Mouse (Mus musculus): ENCODE data around the gene Apom. TPM values are rescaled to one million over a fixed set of nuclear protein-coding genes. Genes with fewer than 3 reads are reported as not detected.

Apom gene
- polyA plus RNA-seq, 1 experiment from 2014 or later: 0.88 TPM

DNA sequence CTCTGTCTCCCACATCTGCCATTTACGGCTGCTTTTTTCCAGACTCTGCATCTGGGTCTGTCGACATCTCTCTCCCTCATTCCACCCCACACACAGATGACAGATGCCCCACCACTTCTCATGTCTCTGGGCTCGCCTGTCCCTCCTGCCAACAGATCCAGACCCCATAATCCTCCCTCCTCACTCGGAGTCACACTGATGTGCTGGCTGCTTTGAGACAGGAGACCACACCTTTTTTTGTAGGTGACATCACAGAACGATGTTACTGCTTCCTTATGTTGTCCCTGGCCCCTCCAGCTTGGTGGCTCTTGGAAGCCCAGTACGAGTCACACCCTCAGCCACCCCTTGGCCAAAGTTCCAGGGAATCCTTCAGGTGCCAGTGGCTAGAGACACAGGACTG is 51.6 kb downstream of the Apom start:
- peaks cover 11% of the 10 kb centered on the region; the same call in 1 of the 2 replicates for H3K4me1 ChIP-seq (replicated peaks; ENCODE audit: control insufficient read depth, insufficient read depth, low read length)
- no peak overlapping the region for H3K4me3 ChIP-seq (ENCODE audit: low read depth, low read length)
- H3K4me2 ChIP-seq (ENCODE audit: low read depth, low read length, severe bottlenecking): no peak overlapping the region
- DNase-seq (ENCODE audit: low spot score): no peak
- no peaks in the 10 kb centered on the region for H3K9me3 ChIP-seq (ENCODE audit: control insufficient read depth, low read length)
- 66% methylated on average over 6 of the region's 6 CpGs for WGBS
- no peak overlapping the region for H3K9ac ChIP-seq (ENCODE audit: low read length)
- H3K36me3 ChIP-seq (ENCODE audit: control insufficient read depth, insufficient read depth, low read length): no peaks in the 10 kb centered on the region
- no peak for ATAC-seq (replicated peaks; ENCODE audit: low FRiP score)
- no peak overlapping the region for H3K27ac ChIP-seq (ENCODE audit: low read depth, low read length)
- no peaks in the 10 kb centered on the region for H3K27me3 ChIP-seq (ENCODE audit: control insufficient read depth, insufficient read depth, low read length)

DNA sequence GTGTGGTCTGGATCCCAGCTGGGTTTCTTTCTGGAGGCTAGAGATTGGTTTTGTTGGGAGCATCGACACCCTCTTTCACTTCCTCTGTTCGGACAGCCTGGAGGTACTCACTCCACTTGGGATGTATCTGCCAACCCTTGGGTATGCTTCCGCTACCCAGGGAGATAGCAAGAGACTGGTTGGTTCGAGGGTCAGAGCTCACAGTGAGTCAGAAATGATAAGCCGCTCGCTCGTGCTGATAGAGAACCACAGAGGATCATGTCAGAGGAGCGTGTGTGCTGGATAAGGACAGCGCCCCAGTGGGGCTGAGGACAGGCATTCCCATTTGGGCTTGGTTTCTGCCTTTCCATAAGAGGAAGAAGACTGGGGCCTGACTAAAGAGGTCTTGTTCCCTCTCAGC is 52.1 kb downstream of the Apom start:
- no peak overlapping the region for H3K4me2 ChIP-seq (ENCODE audit: low read depth, low read length, severe bottlenecking)
- ATAC-seq (replicated peaks; ENCODE audit: low FRiP score) (no peak), DNase-seq (ENCODE audit: low spot score) (no peak)
- no peak overlapping the region for H3K9ac ChIP-seq (ENCODE audit: low read length)
- H3K27me3 ChIP-seq (ENCODE audit: control insufficient read depth, insufficient read depth, low read length): no peaks in the 10 kb centered on the region
- H3K27ac ChIP-seq (ENCODE audit: low read depth, low read length): no peak overlapping the region
- H3K36me3 ChIP-seq (ENCODE audit: control insufficient read depth, insufficient read depth, low read length): no peaks in the 10 kb centered on the region
- no peak overlapping the region for H3K4me3 ChIP-seq (ENCODE audit: low read depth, low read length)
- 71% methylated on average over 9 of the region's 9 CpGs for WGBS
- H3K4me1 ChIP-seq (replicated peaks; ENCODE audit: control insufficient read depth, insufficient read depth, low read length): peaks cover 11% of the 10 kb centered on the region; the same call in 1 of the 2 replicates
- no peaks in the 10 kb centered on the region for H3K9me3 ChIP-seq (ENCODE audit: control insufficient read depth, low read length)

Other genes with a start within 250 kb of the Apom start
- gene C2, start 233.8 kb downstream of the Apom start, polyA plus RNA-seq (2014; fragmentation: Nextera tagmentation; extraction: Ambion mirVana): 1.1 and 1.7 TPM in 2 replicates
- 90.4 and 96.8 TPM in 2 replicates for gene Ehmt2, start 233.6 kb downstream of the Apom start, polyA plus RNA-seq (2014; fragmentation: Nextera tagmentation; extraction: Ambion mirVana)
- gene Slc44a4, start 217.6 kb downstream of the Apom start, polyA plus RNA-seq (2014; fragmentation: Nextera tagmentation; extraction: Ambion mirVana): not detected in 2 replicates
- 12.8 and 13.4 TPM in 2 replicates for gene Neu1, start 200.8 kb downstream of the Apom start, polyA plus RNA-seq (2014; fragmentation: Nextera tagmentation; extraction: Ambion mirVana)
- 0.24 TPM in 1 of 2 replicates, not detected in the other for gene Hspa1b, start 172.8 kb downstream of the Apom start, polyA plus RNA-seq (2014; fragmentation: Nextera tagmentation; extraction: Ambion mirVana)
- gene Gm20481, start 162.1 kb downstream of the Apom start, polyA plus RNA-seq (2014; fragmentation: Nextera tagmentation; extraction: Ambion mirVana): not detected in 2 replicates
- gene Hspa1a, start 159.9 kb downstream of the Apom start, polyA plus RNA-seq (2014; fragmentation: Nextera tagmentation; extraction: Ambion mirVana): 1.6 TPM in 2 replicates
- gene Hspa1l, start 159.3 kb downstream of the Apom start, polyA plus RNA-seq (2014; fragmentation: Nextera tagmentation; extraction: Ambion mirVana): 1.7 and 1.8 TPM in 2 replicates
- gene Lsm2, start 150.2 kb downstream of the Apom start, polyA plus RNA-seq (2014; fragmentation: Nextera tagmentation; extraction: Ambion mirVana): 288 and 292 TPM in 2 replicates
- 169 and 174 TPM in 2 replicates for gene Vars, start 131.1 kb downstream of the Apom start, polyA plus RNA-seq (2014; fragmentation: Nextera tagmentation; extraction: Ambion mirVana)
- gene Vwa7, start 115.5 kb downstream of the Apom start, polyA plus RNA-seq (2014; fragmentation: Nextera tagmentation; extraction: Ambion mirVana): 0.15 and 0.27 TPM in 2 replicates
- gene Sapcd1, start 104.0 kb downstream of the Apom start, polyA plus RNA-seq (2014; fragmentation: Nextera tagmentation; extraction: Ambion mirVana): 4.0 and 4.1 TPM in 2 replicates
- 5.8 and 7.9 TPM in 2 replicates for gene Msh5, start 85.3 kb downstream of the Apom start, polyA plus RNA-seq (2014; fragmentation: Nextera tagmentation; extraction: Ambion mirVana)
- 67.7 and 74.5 TPM in 2 replicates for gene Clic1, start 82.1 kb downstream of the Apom start, polyA plus RNA-seq (2014; fragmentation: Nextera tagmentation; extraction: Ambion mirVana)
- 489 and 543 TPM in 2 replicates for gene Ddah2, start 73.0 kb downstream of the Apom start, polyA plus RNA-seq (2014; fragmentation: Nextera tagmentation; extraction: Ambion mirVana)
- 0.20 TPM in 1 of 2 replicates, not detected in the other for gene Ly6g6c, start 66.7 kb downstream of the Apom start, polyA plus RNA-seq (2014; fragmentation: Nextera tagmentation; extraction: Ambion mirVana)
- 1.3 and 1.6 TPM in 2 replicates for gene Mpig6b, start 65.9 kb downstream of the Apom start, polyA plus RNA-seq (2014; fragmentation: Nextera tagmentation; extraction: Ambion mirVana)
- gene Ly6g6e, start 55.1 kb downstream of the Apom start, polyA plus RNA-seq (2014; fragmentation: Nextera tagmentation; extraction: Ambion mirVana): 0.39 and 0.57 TPM in 2 replicates
- 1.7 and 1.8 TPM in 2 replicates for gene Ly6g6d, start 54.0 kb downstream of the Apom start, polyA plus RNA-seq (2014; fragmentation: Nextera tagmentation; extraction: Ambion mirVana)
- 0.72 and 0.88 TPM in 2 replicates for gene Ly6g6f, start 46.4 kb downstream of the Apom start, polyA plus RNA-seq (2014; fragmentation: Nextera tagmentation; extraction: Ambion mirVana)
- 52.6 and 53.8 TPM in 2 replicates for gene Abhd16a, start 42.8 kb downstream of the Apom start, polyA plus RNA-seq (2014; fragmentation: Nextera tagmentation; extraction: Ambion mirVana)
- gene Ly6g5c, start 23.8 kb downstream of the Apom start, polyA plus RNA-seq (2014; fragmentation: Nextera tagmentation; extraction: Ambion mirVana): not detected in 2 replicates
- 1.4 and 1.9 TPM in 2 replicates for gene Ly6g5b, start 16.6 kb downstream of the Apom start, polyA plus RNA-seq (2014; fragmentation: Nextera tagmentation; extraction: Ambion mirVana)
- 29.5 and 33.7 TPM in 2 replicates for gene Gpank1, start 10.6 kb downstream of the Apom start, polyA plus RNA-seq (2014; fragmentation: Nextera tagmentation; extraction: Ambion mirVana)
- gene Csnk2b, start 10.0 kb downstream of the Apom start, polyA plus RNA-seq (2014; fragmentation: Nextera tagmentation; extraction: Ambion mirVana): 296 and 297 TPM in 2 replicates
- 8.6 and 8.7 TPM in 2 replicates for gene D17H6S53E, start 5.7 kb downstream of the Apom start, polyA plus RNA-seq (2014; fragmentation: Nextera tagmentation; extraction: Ambion mirVana)
- 96.6 and 100 TPM in 2 replicates for gene Bag6, start 3.1 kb upstream of the Apom start, polyA plus RNA-seq (2014; fragmentation: Nextera tagmentation; extraction: Ambion mirVana)
- gene Prrc2a, start 32.8 kb upstream of the Apom start, polyA plus RNA-seq (2014; fragmentation: Nextera tagmentation; extraction: Ambion mirVana): 277 and 281 TPM in 2 replicates
- 2.9 and 3.5 TPM in 2 replicates for gene Aif1, start 44.0 kb upstream of the Apom start, polyA plus RNA-seq (2014; fragmentation: Nextera tagmentation; extraction: Ambion mirVana)
- 3.8 and 4.7 TPM in 2 replicates for gene Lst1, start 56.4 kb upstream of the Apom start, polyA plus RNA-seq (2014; fragmentation: Nextera tagmentation; extraction: Ambion mirVana)
- 0.17 and 0.41 TPM in 2 replicates for gene Ltb, start 62.4 kb upstream of the Apom start, polyA plus RNA-seq (2014; fragmentation: Nextera tagmentation; extraction: Ambion mirVana)
- not detected in 2 replicates for gene Tnf, start 70.0 kb upstream of the Apom start, polyA plus RNA-seq (2014; fragmentation: Nextera tagmentation; extraction: Ambion mirVana)
- not detected in 2 replicates for gene Lta, start 73.3 kb upstream of the Apom start, polyA plus RNA-seq (2014; fragmentation: Nextera tagmentation; extraction: Ambion mirVana)
- gene Gm16181, start 88.8 kb upstream of the Apom start, polyA plus RNA-seq (2014; fragmentation: Nextera tagmentation; extraction: Ambion mirVana): 0.85 TPM in 1 of 2 replicates, not detected in the other
- 12.1 and 14.2 TPM in 2 replicates for gene Atp6v1g2, start 101.6 kb upstream of the Apom start, polyA plus RNA-seq (2014; fragmentation: Nextera tagmentation; extraction: Ambion mirVana)
- 4.3 and 5.5 TPM in 2 replicates for gene Nfkbil1, start 103.7 kb upstream of the Apom start, polyA plus RNA-seq (2014; fragmentation: Nextera tagmentation; extraction: Ambion mirVana)
- 717 and 756 TPM in 2 replicates for gene Ddx39b, start 109.7 kb upstream of the Apom start, polyA plus RNA-seq (2014; fragmentation: Nextera tagmentation; extraction: Ambion mirVana)
- 45.8 and 51.2 TPM in 2 replicates for gene H2-D1, start 130.7 kb upstream of the Apom start, polyA plus RNA-seq (2014; fragmentation: Nextera tagmentation; extraction: Ambion mirVana)
- gene H2-Q1, start 188.4 kb upstream of the Apom start, polyA plus RNA-seq (2014; fragmentation: Nextera tagmentation; extraction: Ambion mirVana): not detected in 2 replicates
- 0.31 and 0.53 TPM in 2 replicates for gene H2-Q2, start 210.2 kb upstream of the Apom start, polyA plus RNA-seq (2014; fragmentation: Nextera tagmentation; extraction: Ambion mirVana)
- 1.7 and 2.1 TPM in 2 replicates for gene H2-Q4, start 247.6 kb upstream of the Apom start, polyA plus RNA-seq (2014; fragmentation: Nextera tagmentation; extraction: Ambion mirVana)

Measured in forebrain, embryonic 11.5 days (tissue).